Mouse (Mus musculus) cerebellum, postnatal 10 days (tissue): ENCODE results near the gene Igfbp4.

ENCODE experiments used
- DNase-seq, 2 experiments: peaks; one replicate each; pipeline ENCODE4 v3.0.0; 2021; ENCODE audit warnings: mixed read lengths in 2 of 2

Gene Igfbp4

DNA sequence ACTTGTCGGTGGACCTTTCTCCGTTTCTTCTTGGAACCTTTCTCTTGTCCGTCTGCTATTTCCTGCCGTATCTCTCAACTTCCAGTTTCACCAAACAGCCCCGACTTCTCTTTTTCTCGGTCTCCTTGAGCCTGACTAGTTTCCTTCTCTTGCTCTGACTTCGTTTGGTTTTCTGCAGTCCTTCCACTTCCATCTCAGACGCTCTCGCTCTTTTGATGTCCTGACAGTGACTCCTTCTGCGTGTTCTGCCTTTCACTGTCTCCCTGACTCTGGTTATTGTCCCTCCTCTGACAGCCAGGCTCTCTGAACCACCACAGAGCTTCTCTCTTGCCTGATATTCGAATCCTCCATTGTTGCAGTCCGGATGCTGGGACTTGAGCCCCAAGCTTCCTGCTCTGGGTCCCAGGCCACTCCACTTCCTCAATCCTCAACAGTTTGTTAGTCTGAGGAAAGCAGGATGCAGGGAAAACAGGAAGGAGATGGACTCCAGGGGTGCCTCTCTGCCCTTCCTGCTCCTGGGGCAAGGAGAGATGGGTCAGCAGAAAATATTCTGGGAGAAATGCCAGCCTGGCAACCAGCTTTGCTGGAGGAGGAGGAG is 1.9 kb downstream of the Igfbp4 start:
- peak in 1 of 2 experiments; percentile 35 for DNase-seq

DNA sequence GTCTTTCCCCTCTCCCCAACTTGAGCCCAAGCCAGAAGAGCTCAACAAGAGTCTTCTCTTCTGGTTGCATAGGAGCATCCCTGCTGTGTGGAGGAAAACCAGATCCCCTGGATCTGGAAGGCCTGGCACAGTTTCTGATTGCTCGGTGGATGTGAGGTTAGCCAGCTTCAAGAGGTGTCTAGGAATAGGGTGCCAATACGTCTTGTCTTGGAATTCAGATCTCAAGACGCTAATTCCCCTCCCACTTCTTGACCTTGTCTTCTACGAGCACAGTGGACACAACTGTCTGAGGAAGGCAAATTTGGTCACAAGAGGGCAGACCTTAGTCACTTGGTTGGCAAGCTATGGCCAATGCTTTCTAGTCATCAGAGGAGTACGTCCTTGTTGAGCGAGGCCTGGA is 2.6 kb downstream of the Igfbp4 start:
- no peak for DNase-seq

DNA sequence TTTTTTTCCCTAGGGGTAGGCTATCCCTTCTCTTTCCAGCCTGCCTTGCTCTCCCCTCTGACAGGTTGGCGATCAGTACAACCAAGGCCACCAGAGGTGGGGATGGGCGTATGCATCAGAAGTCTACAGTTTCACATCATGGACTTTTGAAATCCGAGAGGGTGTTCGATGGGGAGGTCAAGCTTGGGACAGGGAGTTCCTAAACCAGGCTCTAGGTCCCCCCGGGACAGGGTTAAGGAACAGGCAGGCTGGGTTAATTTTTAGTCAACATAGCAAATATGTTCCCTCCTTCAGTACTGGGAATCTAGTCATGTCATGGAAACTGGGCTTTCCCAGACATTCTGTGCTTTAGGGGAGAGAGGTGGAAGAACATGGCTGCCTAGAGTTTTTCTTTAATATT is 3.3 kb downstream of the Igfbp4 start:
- no peak for DNase-seq

DNA sequence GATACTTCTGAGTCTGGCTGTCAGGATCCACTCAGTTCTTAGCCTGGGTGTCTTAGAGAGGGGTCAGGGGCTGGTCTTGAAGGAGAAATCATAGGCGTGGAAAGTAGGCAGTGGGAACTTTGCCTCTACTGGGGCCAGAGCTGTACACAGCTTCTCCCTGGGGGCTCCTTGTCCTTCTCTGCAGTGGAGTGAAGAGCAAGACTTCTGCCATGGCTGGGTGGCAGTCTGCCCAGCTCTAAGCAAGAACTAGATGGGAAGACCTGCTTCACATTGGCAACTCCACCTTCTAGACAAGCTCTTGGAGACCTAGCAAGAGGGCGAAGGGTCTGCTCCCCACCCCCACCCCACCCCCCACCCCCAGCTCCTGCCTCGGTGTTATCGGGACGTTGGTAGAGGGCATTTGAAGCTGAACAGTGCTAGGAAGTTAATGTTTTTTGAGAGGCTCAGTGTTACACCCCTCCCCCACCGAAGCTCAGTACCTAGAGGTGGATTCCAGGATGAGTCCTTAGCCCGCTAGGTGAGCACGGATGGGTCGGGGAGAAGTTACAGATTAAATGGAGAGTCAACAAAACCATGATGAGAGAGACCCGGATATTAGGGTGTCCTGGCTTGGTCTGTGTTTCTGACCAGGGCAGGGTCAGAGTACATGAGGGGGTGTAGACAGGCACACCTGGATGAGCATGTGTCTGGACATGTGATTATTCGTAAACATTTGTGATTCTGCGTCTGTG is 4.3 kb downstream of the Igfbp4 start:
- DNase-seq, result peak in 1 of 2 experiments; percentile 43

DNA sequence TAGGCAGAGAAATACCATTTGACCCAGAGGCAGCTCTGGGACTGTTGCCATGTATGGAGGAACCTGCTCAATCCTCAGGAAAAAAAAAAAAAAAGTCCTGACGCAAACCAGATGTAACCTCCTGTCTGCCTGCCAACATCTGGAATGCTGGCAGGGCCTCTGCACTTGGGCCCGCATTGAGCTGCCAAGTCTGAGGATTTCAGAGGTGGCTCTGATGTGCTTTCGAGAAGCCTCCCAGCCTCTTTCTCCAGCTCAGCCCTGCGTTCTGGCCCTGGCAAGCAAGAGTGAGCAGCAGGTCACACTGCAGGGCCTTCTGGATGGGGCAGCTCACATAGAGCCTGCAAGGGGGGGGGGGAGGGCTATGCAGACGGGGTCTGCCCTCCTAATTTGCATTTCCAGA is 6.1 kb downstream of the Igfbp4 start:
- peak; percentile 83 to 89 for DNase-seq

DNA sequence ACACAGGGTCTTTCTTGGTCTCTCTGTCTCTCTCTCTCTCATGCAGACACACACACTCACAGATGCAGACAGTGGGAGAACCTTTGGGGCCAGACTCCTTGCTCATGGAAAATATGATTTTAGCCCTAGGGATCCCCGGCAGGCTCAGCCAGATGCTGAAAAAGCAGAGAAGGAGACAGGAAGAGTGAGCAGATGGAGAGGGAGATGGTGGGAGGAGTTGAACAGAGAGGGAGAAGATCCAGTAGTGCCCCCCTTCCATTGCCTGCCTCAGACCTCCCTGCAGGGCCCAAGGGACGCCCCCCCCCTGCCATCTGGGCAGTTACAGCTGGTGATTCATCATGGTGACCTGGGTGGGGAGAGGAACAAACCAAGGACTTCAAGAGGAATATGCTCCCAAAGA is 6.6 kb downstream of the Igfbp4 start:
- peak; percentile 52 to 64 for DNase-seq

DNA sequence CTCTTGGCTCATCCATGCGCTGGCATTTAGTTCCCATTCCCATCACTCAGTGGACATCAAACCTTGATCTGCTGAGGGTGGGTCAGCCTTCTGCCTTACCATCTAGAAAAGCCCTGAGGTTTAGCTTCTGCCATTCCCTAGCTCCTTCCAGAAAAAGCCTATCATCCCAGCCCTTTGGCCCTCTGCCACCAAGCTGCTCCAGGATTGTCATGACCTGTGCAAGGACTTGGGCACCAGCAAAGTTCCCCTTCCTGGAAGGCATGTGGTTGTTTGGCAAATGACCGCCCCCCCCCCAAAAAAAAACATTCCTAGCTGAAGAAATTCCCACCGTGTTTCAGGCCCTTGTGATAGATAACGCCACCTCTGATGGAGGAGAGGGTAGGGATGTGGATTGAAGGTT is 14.1 kb downstream of the Igfbp4 start:
- DNase-seq, result peak; percentile 65 to 67

DNA sequence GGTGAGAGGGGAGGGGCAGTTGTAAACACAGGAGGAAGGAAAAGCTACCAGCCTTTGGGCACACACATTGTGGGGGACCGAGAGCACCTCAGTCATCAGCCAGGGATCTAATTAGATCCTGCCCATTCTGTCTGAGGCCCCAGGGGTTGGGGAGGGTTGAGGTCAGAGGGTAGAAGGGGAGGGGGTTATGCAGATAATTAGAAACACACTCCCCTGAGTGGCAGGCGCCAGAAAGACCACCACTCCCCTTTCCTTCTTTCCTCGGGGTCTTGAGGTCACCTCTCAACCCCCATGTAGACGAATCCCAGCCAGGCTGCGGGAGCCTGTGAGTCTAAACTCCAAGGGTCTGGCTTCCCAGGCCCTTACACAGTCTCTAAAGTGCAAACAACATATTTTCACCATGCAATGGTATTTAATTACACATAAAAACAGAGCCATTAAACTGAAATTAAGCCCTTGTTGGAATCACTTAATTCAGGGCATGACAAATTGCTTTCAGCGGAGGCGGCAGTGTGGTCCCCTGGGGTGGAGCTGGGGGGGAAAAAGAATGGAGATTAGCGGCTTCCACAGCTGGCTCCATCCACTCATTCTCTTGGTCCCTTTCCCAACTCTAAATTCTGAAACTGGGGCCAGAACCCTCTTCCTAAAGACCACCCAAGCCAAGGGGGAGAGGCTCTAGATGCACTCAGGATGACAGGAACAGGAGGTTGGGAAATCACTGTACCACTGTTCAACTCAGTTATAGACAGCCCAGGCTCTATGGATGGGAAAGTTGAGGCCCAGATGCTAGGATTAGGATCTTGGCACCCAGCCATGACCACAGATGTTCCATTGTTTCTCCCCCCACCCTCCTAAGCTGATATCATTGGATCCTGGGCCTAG is 14.8 kb downstream of the Igfbp4 start:
- DNase-seq, result no peak

DNA sequence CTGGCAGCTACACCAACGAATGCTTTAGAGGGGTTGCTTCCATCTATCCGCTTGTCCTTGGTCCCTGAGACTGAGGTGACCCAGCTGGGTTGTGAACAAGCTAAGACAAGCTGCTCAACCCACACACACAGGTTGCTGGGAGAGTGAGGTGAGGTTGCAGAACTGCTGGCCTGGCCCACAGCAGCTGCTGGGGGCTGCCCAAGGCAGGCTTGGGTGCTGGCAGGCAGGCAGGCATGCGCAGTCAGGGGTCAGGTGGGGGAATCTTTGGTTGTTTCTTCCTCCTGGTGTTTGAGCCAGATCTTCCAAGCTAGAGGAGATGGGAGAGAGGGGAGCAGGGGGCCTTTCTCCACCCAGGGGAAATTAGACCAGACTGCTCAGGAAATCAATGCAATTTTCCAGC is 19.4 kb downstream of the Igfbp4 start:
- DNase-seq, result no peak

DNA sequence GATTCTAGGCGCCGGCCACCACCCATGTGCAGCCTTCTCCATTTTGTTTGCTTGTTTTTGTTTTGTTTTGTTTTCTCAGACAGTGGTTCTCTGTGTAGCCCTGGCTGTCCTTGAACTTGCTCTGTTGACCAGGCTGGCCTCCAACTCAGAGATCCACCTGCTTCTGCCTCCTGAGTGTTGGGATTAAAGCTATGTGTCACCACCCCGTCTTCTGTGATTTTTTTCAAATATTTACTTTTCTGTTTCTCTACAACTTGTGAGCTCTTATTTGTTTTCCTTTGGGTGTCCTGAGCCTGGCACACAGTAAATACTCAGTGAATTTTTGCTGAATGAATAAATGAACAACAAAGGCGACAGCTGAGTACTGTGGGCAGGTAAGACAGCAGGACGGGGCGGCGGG is 21.6 kb downstream of the Igfbp4 start:
- no peak for DNase-seq

DNA sequence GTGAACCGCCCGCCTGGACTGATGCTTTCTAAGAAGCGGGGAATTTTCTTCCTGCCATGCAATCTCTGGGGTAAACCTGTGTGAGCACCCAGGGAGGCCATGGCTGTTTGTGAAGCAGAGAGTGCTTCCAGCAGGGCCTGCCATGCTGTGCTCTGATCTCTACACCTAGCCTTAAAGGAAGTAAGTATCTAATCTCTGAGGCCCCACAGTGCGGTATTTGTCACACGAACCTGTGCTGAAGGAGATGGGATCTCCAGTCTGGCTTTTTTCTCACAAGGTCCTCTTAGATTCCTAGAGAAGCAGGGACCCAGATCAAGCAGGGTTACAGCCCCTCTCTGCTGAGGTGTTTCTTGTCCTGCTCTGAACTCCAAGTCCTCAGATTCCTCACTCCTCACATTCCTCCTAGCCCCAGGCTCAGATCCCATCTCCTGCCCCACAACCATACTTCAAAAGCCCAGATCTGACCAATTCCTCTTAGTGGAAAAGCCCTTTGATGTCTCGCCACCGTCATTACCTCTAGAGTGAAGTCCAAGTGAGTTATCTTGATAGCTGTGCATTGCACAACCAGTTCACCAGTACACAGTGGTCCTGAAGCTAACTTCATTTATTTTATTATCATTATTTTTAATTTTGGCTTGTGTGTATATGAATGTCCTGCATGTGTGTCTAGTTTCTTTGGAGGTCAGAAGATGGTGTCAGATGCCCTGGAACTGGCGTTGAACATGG is 22.5 kb downstream of the Igfbp4 start:
- DNase-seq, result no peak

DNA sequence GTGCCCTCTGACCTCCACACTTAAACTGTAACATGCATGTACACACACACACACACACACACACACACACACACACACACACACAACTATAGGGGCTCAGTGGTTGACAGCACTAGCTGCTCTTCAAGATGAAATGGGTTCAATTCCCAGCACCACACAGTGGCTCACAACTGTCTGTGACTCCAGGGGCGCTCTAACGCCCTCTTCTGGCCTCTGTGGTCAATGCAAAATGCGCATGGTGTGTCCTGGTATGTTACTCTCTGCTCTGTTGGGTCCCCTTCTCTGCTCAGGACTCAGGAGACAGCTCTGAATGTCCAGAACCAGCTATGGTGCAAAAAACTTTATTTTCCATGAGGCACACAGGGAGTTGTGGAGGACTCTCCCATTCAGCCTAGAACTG is 24.3 kb downstream of the Igfbp4 start:
- DNase-seq, result no peak

DNA sequence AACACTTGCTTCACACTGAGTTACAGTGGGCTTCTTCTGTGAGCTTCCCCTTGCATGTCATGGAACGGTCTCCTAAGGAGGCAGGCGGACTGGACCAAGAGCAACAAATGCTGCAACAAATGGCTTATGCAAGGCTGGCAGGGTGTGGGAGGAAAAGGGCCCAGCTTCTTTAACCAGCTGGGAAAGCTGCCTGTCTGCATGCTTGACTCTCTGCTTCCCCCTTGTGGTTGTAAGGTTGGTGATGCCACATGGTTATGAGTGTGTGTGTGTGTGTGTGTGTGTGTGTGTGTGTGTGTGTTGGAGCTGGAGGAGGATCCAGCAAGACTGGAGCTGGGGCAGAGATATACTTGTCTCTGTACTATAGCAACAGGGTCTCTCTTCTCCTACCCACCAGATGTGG is 24.9 kb downstream of the Igfbp4 start:
- peak; percentile 89 to 95 for DNase-seq

DNA sequence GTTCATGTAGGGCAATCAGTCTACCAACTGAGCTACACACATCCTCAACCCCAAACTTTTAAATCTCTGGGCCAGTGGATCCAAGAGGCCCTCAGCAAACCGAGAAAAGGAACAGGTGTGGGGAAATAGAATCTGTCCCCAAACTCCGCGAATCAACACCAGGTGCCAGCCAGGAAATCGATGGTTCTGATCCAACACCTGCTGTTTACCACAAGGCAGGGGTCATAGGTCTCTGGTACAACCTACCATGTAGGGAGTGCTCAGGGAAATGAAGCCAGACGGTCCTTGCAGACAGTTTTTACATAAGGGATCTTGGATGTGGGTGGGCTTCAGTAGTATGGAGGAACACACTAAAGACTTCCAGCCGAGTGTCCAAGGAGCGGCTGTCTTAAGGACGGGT is 26.5 kb downstream of the Igfbp4 start:
- no peak for DNase-seq

DNA sequence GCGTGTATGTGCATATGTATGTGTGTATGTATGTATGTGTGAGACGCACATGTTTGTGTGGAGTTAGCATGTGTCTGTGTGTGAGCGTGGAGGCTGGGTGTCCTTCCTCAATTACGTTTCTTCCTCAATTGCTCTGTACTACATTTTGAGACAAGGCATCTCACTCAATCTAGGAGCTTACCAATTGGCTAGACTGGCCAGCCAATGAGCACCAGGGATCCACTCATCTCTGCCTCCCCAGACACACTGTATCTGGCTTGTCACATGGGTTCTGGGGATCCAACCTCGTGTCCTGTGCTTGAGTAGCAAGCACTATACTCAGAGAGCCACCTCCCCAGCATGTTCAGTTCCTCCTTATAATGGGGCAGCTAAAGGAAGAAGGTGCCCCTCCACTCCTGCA is 27.4 kb downstream of the Igfbp4 start:
- no peak for DNase-seq

DNA sequence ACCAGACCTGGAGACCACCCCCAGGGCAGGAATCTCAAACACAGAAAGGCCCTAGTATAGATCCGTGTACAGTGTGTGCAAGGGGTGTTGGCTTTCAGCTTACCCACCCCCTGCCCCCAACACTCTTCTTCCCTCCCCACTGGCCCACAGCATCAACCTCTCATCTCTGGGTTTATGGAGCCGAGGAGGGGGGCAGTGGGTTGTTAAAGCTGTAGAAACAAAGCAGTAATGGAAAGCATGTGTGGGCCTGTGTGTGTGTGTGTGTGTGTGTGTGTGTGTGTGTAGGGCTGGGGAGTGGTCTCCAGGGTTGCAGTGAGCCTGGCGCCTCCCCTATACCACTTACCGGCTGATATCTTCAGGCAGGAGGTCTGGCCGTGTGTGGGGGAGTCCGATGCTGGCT is 30.8 kb downstream of the Igfbp4 start:
- DNase-seq, result no peak

DNA sequence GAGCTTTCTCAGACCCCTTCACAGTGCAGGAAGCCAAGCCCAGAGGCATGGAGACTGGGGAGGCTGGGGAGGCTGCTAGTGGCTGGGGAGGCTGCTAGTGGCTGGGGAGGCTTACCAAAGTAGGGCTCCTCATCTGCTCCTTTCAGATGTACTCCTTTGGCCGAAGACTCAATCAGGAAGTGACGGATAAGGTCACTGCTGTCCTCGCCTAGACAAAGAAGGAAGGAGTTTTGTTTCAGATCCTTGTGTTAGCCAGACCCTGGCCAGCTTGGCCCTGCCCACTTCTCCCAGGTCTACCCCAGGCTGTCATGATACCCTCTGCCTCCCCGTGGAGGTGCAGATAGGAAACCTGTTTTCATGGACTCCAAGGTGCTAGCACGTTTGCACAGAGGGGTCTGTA is 32.7 kb downstream of the Igfbp4 start:
- no peak for DNase-seq

DNA sequence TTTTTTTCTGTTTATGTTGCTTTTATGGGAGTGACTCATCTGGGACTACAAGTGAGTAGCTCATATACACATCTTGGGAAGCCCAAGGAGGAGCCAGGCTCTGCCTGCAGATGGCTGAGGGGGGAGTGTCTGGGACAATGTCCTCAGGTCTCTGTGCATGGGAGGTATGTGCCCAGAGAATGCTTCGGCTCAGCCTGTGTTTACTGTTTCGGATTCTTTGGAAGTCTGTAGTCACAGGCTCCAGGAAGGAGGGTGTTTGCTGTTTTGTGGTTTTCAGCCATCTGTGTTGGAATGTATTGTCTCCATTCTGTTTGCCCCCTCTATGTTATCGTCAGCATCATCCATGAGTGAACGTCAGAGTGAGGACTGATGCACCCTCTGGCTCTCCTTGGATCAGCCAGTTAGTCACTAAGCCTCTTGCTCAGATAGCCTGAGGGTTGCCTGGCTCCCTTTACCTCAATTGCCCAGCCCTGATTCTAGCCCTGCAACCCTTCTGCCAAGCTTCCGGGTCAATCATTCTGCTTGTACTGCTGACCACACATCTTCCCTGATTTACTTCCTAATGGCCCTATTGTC is 35.8 kb downstream of the Igfbp4 start:
- DNase-seq, result no peak

DNA sequence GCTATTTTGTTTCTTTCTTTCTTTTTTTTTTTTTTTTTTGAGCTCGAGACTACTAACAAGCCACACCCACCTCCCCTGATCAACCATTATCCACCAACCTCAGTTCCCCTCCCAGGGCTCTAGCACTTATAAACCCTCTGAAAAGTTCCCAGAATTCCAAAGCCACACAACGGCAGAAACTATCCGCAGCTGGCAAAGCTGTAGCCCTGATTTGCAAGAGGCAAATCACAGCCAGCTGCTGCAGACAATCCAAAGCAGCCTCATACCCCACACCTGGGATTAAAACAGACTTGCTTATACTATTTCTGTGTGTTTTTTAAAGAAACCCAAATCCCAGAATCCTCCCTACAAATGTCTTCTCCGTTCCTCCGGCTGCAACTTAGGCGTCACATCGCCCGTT is 36.8 kb downstream of the Igfbp4 start:
- no peak for DNase-seq

DNA sequence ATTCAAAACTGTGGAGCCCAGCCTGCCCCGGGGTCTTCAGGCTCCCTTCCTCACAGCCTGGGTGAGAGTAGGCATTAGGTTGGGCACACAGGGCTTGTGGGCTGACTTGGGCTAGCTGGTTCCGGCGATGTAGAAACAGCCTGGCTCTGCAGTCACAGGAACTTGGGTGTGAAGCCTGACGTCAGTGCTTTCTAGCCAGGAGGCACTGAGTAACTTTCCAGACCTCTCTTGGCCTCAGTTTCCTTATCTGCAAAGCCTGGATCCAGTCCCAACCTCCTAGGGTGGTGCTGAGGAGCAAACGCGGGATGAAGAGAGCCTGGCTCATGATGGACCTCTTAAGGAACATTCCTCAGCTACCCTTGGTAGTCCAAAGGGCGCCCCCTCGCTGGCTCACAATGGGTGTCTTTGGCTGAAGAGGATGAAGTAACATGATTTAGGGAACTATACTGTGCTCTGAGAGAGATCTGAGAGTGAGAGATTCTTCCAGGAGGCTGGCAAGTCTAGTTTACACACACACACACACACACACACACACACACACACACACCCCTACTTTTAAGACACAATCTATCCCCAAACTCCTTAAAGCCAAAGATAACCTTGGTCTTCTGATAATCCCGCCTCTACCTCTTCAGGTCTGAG is 40.0 kb downstream of the Igfbp4 start:
- DNase-seq, result no peak

DNA sequence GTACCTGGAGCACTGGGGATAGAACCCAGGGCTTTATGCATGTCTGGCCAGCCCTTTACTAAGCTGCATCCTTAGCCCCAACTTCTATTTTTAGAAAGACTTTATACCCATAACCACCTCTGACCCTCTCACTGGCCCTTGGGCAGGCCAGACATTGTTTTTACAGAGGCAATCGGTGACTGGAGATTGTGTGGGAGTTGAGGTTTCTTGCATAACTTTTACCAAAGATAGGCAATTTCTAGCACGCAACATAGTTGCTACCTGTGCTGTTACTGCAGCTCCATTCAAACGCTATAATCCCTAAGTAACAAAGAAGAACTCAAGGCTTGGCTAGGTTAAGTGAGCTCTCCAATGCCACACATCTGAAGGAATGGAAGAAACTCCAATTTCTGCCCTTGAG is 40.5 kb downstream of the Igfbp4 start:
- DNase-seq, result no peak

DNA sequence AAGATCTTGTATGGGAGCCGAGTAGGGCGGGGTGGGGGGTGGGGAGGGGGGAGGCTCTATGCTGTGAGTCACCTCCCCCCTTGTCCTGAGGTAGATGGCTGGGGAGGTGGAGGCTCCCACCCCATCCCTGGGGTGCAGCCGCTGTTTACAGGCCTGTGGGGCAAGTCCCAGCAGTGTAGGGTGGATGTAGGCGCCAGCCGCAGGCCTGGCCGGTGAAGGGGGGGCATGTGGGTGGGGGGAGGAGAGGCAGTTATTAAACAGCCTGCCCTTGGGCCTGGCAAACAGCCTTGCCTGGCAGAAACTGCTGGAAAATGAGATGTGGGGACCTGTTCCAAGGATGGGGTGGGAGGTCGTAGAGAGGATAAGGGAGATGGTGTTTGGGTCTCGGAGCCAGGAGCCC is 41.1 kb downstream of the Igfbp4 start:
- peak; percentile 43 to 56 for DNase-seq
